Mouse (Mus musculus): ENCODE measurements around the gene Rassf3.

GRCm38 (mm10) chr10:121454033-121454432 lies 22.1 kb downstream of the Rassf3 start:
- TF ChIP-seq CTCF (IDR thresholded peaks at IDR 0.05; ENCODE audit: low read depth) (no peak), EP300 (optimal IDR thresholded peaks at IDR 0.05) (no peak)

Data from stomach, postnatal 0 days (tissue).